Mouse (Mus musculus) kidney, adult 2 months (tissue): ENCODE data around the gene 1700069L16Rik. TPM values are rescaled to one million over a fixed set of nuclear protein-coding genes. Genes with fewer than 3 reads are reported as not detected.

Source experiments
- DNase-seq: peaks from one replicate; pipeline ENCODE4 v3.0.0; 2021
- H3K27ac ChIP-seq: fragments of 200-500 bp; 2 replicates; pipeline ENCODE4 v1.5.1; 2012; ENCODE audit warnings: low read depth, low read length, control low read depth, inconsistent platforms; ENCODE audit not compliant: insufficient read depth
- H3K27me3 ChIP-seq: fragments of 200-500 bp; replicated peaks from 2 replicates; pipeline ENCODE4 v1.6.1; 2012; ENCODE audit warnings: mild to moderate bottlenecking, moderate library complexity, low read length, inconsistent platforms; ENCODE audit not compliant: control insufficient read depth, insufficient read depth
- H3K36me3 ChIP-seq: fragments of 200-500 bp; 2 replicates; pipeline ENCODE4 v1.6.1; 2012; ENCODE audit warnings: mild to moderate bottlenecking, moderate library complexity, low read length, inconsistent platforms; ENCODE audit not compliant: control insufficient read depth, insufficient read depth
- H3K4me1 ChIP-seq: fragments of 200-500 bp; 2 replicates; pipeline ENCODE4 v1.6.1; 2011; ENCODE audit warnings: low read length; ENCODE audit not compliant: control insufficient read depth, insufficient read depth
- H3K4me3 ChIP-seq: fragments of 200-500 bp; 2 replicates; pipeline ENCODE4 v1.5.1; 2011; ENCODE audit warnings: mild to moderate bottlenecking, low read depth, low read length, control low read depth; ENCODE audit not compliant: insufficient read depth
- CTCF ChIP-seq: fragments of 200-500 bp; conservative IDR thresholded peaks from 2 replicates; pipeline ENCODE4 v1.5.1; 2011; ENCODE audit warnings: low read depth, mild to moderate bottlenecking, control low read depth, low read length, moderate library complexity, mixed read lengths; ENCODE audit not compliant: insufficient read depth, insufficient read length
- POLR2A ChIP-seq: fragments of 200-500 bp; IDR thresholded peaks from one replicate; pipeline ENCODE4 v1.6.1; 2011; ENCODE audit warnings: low read depth, low read length, control low read depth
- WGBS: fragments of 180-500 bp; shearing (Covaris S2); methylation state at CpG from one replicate; pipeline ENCODE4 v1.1.7; 2018; 5-methylcytosine and 5-hydroxymethylcytosine counted together
- polyA plus RNA-seq: library from polyadenylated mRNA; depleted of rRNA; stranded (reverse); fragments of >200 nt; gene quantifications from 2 replicates; pipeline ENCODE4 v1.2.3, GENCODE M21; 2012

1700069L16Rik gene
- polyA plus RNA-seq, 1 experiment = not detected

GRCm38 (mm10) chr5:113747629-113748028, 23.1 kb upstream of the 1700069L16Rik start:
- WGBS = 97% methylated on average over 5 of the region's 5 CpGs

GRCm38 (mm10) chr5:113737607-113738237, 13.2 kb upstream of the 1700069L16Rik start:
- H3K27ac ChIP-seq = no peak overlapping the region
- DNase-seq = no peak
- H3K36me3 ChIP-seq = no peaks in the 10 kb centered on the region
- H3K4me1 ChIP-seq = peaks cover 4% of the 10 kb centered on the region; the same call in 1 of the 2 replicates
- 90% methylated on average over 11 of the region's 11 CpGs for WGBS
- H3K27me3 ChIP-seq = no peaks in the 10 kb centered on the region
- no peak overlapping the region for H3K4me3 ChIP-seq
- no peak for TF ChIP-seq POLR2A
- TF ChIP-seq CTCF = no peak

More at GRCm38 (mm10) chr5:113747629-113748028, 23.1 kb upstream of the 1700069L16Rik start:
- TF ChIP-seq CTCF = 0 out of 2 replicates have a peak, but pooled peaks have one; percentile 11
- no peak for TF ChIP-seq POLR2A
- H3K4me3 ChIP-seq = no peak overlapping the region
- no peaks in the 10 kb centered on the region for H3K27me3 ChIP-seq
- H3K36me3 ChIP-seq = peaks cover 5% of the 10 kb centered on the region; the same call in 1 of the 2 replicates
- H3K4me1 ChIP-seq = no peaks in the 10 kb centered on the region
- no peak overlapping the region for H3K27ac ChIP-seq
- DNase-seq = no peak

GRCm38 (mm10) chr5:113736522-113737164, 12.1 kb upstream of the 1700069L16Rik start:
- DNase-seq = no peak
- H3K4me3 ChIP-seq = peak overlapping the region; percentile 77
- 43% methylated on average over 15 of the region's 15 CpGs for WGBS

GRCm38 (mm10) chr5:113736113-113736502, 11.5 kb upstream of the 1700069L16Rik start:
- TF ChIP-seq POLR2A (no peak), CTCF (no peak)
- Histone ChIP-seq H3K27me3 (no peaks in the 10 kb centered on the region), H3K27ac (peak overlapping the region; percentile 42), H3K4me3 (peak overlapping the region; percentile 77), H3K4me1 (peaks cover 4% of the 10 kb centered on the region; the same call in 1 of the 2 replicates), H3K36me3 (no peaks in the 10 kb centered on the region)
- 2% methylated on average over 10 of the region's 10 CpGs for WGBS
- no peak for DNase-seq

More at GRCm38 (mm10) chr5:113736522-113737164, 12.1 kb upstream of the 1700069L16Rik start:
- Histone ChIP-seq H3K27me3 (no peaks in the 10 kb centered on the region), H3K36me3 (no peaks in the 10 kb centered on the region), H3K27ac (no peak overlapping the region), H3K4me1 (peaks cover 4% of the 10 kb centered on the region; the same call in 1 of the 2 replicates)
- TF ChIP-seq POLR2A = no peak
- no peak for TF ChIP-seq CTCF

GRCm38 (mm10) chr5:113735345-113736112, 11.0 kb upstream of the 1700069L16Rik start, which contains the start of gene Ficd:
Ficd (plus strand) TSS chr5:113735803.
- peak within 1 kb of the TSS; percentile 42 for H3K27ac ChIP-seq
- WGBS = under 1% methylated on average over 71 of the region's 71 CpGs
- no peak for TF ChIP-seq CTCF
- peak; percentile 41 for TF ChIP-seq POLR2A

GRCm38 (mm10) chr5:113735023-113735344, 10.4 kb upstream of the 1700069L16Rik start:
- H3K27me3 ChIP-seq = no peaks in the 10 kb centered on the region
- DNase-seq = no peak
- 25% methylated on average over 7 of the region's 7 CpGs for WGBS

More at GRCm38 (mm10) chr5:113735345-113736112, 11.0 kb upstream of the 1700069L16Rik start, which contains the start of gene Ficd:
- Histone ChIP-seq H3K4me3 (peak within 1 kb of the TSS; percentile 77), H3K27me3 (no peaks in the 10 kb centered on the region), H3K36me3 (no peaks in the 10 kb centered on the region), H3K4me1 (peaks cover 4% of the 10 kb centered on the region; the same call in 1 of the 2 replicates)
- DNase-seq = peak; percentile 97

More at GRCm38 (mm10) chr5:113735023-113735344, 10.4 kb upstream of the 1700069L16Rik start:
- H3K4me3 ChIP-seq = peak overlapping the region; percentile 46
- H3K27ac ChIP-seq = peak overlapping the region; percentile 42
- TF ChIP-seq POLR2A (no peak), CTCF (no peak)
- H3K36me3 ChIP-seq = no peaks in the 10 kb centered on the region
- H3K4me1 ChIP-seq = peaks cover 4% of the 10 kb centered on the region; the same call in 1 of the 2 replicates
